Mouse (Mus musculus): ENCODE measurements around the gene Bend4. TPM values are rescaled to one million over a fixed set of nuclear protein-coding genes. Genes with fewer than 3 reads are reported as not detected.

The Bend4 gene
- polyA plus RNA-seq (2015; fragmentation: Nextera tagmentation; extraction: Ambion mirVana) = 13.2 and 13.7 TPM in 2 replicates

DNA sequence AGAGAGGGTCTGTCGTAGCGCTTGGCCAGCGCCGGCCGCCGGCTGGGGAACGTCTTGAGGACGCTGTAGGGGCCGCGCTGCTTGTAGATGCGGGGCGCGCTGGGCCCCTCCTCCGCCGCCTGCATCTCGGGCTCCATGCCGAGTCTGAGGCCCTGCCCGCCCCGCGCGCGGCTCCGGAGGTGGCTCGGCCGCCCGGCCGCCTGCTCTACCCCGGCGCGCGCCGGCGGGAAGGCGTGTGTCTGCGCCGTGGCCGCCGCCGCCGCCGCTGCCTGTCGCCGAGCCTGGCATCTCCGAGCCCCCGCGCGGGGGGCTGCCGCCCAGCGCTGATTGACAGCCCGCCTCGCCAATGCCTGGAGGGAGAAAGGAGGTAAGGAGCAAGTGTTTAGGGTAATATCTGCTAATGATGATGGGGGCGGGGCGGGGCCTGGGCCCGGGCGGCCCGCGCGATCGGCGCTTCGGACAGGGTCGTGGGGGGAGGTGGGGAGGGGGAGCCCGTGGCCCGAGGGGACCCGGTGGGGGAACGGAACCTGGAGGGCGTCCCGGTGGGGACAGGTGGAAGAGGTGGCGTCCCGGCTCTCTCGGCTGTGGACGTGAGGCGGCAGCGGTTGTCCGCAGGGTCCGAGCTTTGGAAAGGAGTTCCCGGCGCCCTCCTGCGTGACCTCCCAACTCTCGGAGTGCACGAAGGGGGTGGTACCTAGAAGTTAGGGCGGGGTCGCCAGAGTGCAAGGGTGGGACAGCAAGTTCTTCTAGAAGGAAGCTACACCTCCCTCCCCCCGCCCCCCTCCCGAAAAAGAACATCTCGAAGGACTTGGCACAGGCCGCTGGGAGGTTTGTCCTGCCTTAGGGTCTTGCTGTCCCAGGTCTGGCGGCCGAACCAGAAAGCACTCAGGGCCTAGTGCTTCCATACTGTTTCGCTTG lies at the start of gene Bend4:
Gene Bend4 (minus strand): TSS at position 868 of the 918 bp plus-strand sequence.
- peak; percentile 83 for ATAC-seq (replicated peaks)
- Histone ChIP-seq H3K4me3 (peak within 1 kb of the TSS; percentile 83), H3K27me3 (replicated peaks) (peaks cover 5% of the 10 kb centered on the region; the same call in 1 of the 2 replicates), H3K9me3 (no peaks in the 10 kb centered on the region), H3K9ac (peak within 1 kb of the TSS; percentile 80), H3K27ac (peak within 1 kb of the TSS; percentile 84), H3K36me3 (replicated peaks) (no peaks in the 10 kb centered on the region), H3K4me1 (peaks cover 32% of the 10 kb centered on the region), H3K4me2 (peak within 1 kb of the TSS; percentile 82)
- under 1% methylated on average over 80 of the region's 90 CpGs for WGBS

DNA sequence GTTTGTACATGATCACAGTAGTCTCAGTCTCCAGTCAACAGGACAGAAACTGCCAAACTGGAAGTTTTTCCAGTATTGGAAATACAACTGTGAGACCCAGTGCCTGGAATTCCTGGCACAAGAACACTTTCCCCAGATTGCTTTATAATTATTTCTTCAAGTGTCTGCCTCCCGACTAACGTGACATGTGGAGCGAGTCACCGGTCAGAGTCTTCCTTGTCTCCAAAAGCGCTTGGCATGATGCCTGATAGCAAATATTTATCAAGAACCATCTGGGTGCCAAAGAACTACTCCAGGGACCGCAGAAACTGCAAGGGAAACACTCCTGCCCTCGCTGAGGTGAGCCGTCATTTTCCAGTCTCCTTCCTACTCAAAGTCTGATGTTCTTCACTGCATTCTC lies 45.6 kb upstream of the Bend4 start:
- Histone ChIP-seq H3K4me1 (no peaks in the 10 kb centered on the region), H3K4me2 (no peak overlapping the region), H3K27ac (no peak overlapping the region), H3K27me3 (replicated peaks) (no peaks in the 10 kb centered on the region), H3K9ac (no peak overlapping the region), H3K9me3 (no peaks in the 10 kb centered on the region), H3K36me3 (replicated peaks) (no peaks in the 10 kb centered on the region), H3K4me3 (no peak overlapping the region)
- 65% methylated on average over 8 of the region's 8 CpGs for WGBS
- ATAC-seq (replicated peaks) = no peak

DNA sequence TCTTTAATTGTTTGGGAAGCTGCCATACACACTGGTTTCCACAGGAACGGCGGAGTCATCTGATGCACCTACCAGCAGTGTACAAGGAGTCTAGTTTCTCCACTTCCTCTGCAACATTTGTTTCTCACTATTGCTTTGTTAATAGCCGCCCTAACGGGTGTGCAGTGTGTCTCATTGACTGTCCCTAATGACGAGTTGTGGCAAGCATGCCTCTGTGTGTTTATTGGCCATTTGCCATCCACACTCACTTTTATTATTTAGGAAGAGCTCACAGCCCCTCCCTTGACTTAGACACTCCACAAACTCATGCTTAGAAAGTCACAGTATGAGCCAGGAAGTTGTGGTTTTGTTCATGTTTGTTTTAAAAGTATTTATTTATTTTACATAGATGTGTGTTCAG lies 45.0 kb upstream of the Bend4 start:
- WGBS = 76% methylated on average over 5 of the region's 5 CpGs
- no peaks in the 10 kb centered on the region for H3K4me1 ChIP-seq
- no peak overlapping the region for H3K9ac ChIP-seq
- H3K27me3 ChIP-seq (replicated peaks) = no peaks in the 10 kb centered on the region
- H3K9me3 ChIP-seq = no peaks in the 10 kb centered on the region
- no peak overlapping the region for H3K27ac ChIP-seq
- H3K4me2 ChIP-seq = no peak overlapping the region
- H3K4me3 ChIP-seq = no peak overlapping the region
- ATAC-seq (replicated peaks) = no peak
- H3K36me3 ChIP-seq (replicated peaks) = no peaks in the 10 kb centered on the region

DNA sequence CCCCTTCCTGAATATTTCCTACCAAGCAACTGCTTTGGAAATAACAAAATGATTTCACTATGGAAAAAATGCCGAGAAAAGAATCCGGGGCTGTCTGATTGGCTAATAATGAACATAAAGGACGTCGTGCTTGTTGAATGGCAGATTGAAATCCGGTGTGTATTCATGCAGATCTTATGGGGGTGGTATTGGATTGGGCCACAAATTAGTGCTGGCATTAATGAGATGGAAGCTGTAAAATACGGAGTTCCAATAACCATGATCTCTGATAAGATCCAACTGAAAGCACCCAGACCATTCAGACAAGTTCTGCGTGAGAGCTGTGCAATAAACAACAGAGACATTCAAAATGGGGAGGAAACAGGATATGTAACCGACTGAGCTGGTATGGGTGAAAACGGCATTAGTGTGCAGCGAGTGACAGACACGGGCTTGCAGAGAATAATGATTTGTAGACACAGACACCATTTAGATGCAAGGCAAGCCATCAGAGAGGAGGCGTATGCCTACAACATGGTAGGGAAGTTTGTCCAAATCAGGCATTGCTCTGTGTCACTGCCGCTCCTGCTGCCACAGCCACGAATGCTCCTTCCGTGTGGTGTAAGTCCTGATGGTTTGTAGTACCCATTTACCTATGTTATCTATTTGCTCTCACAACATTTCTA lies 38.9 kb upstream of the Bend4 start:
- ATAC-seq (replicated peaks) = no peak
- no peak overlapping the region for H3K4me3 ChIP-seq
- H3K9ac ChIP-seq = no peak overlapping the region
- WGBS = 64% methylated on average over 15 of the region's 15 CpGs
- H3K4me1 ChIP-seq = no peaks in the 10 kb centered on the region
- H3K4me2 ChIP-seq = 0 out of 2 replicates have a peak overlapping the region, but pooled peaks have one; percentile 3
- H3K27ac ChIP-seq = no peak overlapping the region
- no peaks in the 10 kb centered on the region for H3K9me3 ChIP-seq
- H3K36me3 ChIP-seq (replicated peaks) = no peaks in the 10 kb centered on the region
- H3K27me3 ChIP-seq (replicated peaks) = no peaks in the 10 kb centered on the region

DNA sequence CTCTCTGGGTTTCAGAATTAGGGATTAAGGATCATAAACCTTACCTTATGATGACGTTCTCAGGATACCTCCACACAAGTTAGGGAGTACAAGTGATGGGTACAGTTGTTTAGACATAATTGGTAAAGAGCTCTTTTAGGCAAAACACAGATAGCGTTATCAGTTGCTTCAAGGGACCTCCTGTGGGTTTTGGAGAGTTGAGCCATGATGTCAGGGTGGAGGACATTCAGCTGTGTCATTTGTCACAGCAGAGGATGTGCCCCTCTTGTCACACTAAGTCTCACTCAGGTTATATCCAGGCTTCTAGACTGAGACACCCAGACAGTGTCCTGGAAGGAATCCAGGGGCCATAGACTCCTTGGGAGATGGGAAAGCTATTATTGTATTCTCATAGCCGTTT lies 36.8 kb upstream of the Bend4 start:
- Histone ChIP-seq H3K9ac (no peak overlapping the region), H3K36me3 (replicated peaks) (no peaks in the 10 kb centered on the region), H3K4me1 (no peaks in the 10 kb centered on the region), H3K4me2 (no peak overlapping the region), H3K27ac (no peak overlapping the region), H3K27me3 (replicated peaks) (no peaks in the 10 kb centered on the region), H3K9me3 (no peaks in the 10 kb centered on the region), H3K4me3 (no peak overlapping the region)
- no peak for ATAC-seq (replicated peaks)
- WGBS = 85% methylated on average over 3 of the region's 3 CpGs

DNA sequence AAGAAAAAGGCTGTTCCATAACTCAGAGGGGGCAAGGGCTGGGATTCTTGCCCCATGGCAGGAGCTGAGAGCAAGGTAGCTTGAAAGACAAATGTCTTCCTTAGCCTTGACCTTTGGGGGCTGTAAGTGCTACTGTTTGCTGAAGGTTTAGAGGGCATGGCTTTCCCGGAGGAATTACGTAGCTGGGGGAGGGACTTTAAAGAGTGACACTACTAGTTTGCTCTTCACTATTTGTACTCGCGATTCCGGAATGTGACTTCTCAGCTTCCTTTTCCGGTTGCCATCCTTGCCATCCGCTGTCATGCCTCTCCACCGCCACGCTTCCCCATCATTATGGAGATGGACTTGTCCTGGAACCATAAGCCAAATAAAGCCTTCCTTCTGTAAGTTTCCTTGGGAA lies 35.5 kb upstream of the Bend4 start:
- 89% methylated on average over 9 of the region's 9 CpGs for WGBS
- no peak for ATAC-seq (replicated peaks)
- no peaks in the 10 kb centered on the region for H3K27me3 ChIP-seq (replicated peaks)

DNA sequence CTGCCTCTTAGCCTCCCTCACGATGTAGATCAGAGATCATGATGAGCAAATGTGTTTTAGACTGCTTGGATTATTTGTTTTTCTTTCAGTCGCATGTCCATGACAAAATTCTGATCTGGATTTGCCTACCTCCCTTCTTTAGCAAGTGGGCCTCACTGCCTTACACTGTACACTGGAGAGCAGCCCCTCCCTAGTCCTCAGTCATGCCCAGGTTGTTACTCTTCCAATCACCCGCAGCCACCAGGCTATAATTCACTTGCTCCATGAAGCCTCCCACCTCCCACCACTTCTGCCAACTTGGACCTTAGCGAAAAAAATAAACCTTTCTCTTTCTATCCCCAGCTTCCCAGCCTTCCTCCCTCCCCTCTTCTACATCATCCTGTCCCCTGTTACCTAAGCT lies 34.2 kb upstream of the Bend4 start:
- Histone ChIP-seq H3K9ac (no peak overlapping the region), H3K36me3 (replicated peaks) (no peaks in the 10 kb centered on the region), H3K9me3 (no peaks in the 10 kb centered on the region), H3K4me2 (no peak overlapping the region), H3K27ac (no peak overlapping the region), H3K27me3 (replicated peaks) (no peaks in the 10 kb centered on the region), H3K4me3 (no peak overlapping the region), H3K4me1 (no peaks in the 10 kb centered on the region)
- no peak for ATAC-seq (replicated peaks)
- WGBS = 81% methylated on average over 4 of the region's 4 CpGs

More for the DNA sequence above, 35.5 kb upstream of the Bend4 start:
- no peaks in the 10 kb centered on the region for H3K36me3 ChIP-seq (replicated peaks)
- H3K4me3 ChIP-seq = no peak overlapping the region
- no peak overlapping the region for H3K27ac ChIP-seq
- no peaks in the 10 kb centered on the region for H3K9me3 ChIP-seq
- H3K4me2 ChIP-seq = no peak overlapping the region
- H3K9ac ChIP-seq = no peak overlapping the region
- no peaks in the 10 kb centered on the region for H3K4me1 ChIP-seq

DNA sequence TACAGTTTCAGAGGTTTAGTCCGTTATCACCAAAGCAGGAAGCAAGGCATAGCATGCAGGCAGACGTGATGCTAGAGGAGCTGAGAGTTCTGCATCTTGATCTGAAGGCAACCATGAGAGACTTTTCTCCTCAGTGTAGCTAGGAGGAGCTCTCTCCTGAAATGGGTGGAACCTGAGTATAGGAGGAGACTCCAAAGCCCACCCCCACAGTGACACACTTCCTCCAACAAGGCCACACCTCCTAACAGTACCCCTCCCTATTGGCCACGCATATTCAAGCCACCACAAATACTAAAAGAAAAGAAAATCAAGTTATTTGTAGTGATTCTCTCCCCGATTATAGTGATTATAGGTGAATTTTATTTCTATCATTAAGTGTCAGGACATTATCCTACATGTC lies 28.7 kb upstream of the Bend4 start:
- H3K27ac ChIP-seq = no peak overlapping the region
- no peaks in the 10 kb centered on the region for H3K4me1 ChIP-seq
- no peaks in the 10 kb centered on the region for H3K9me3 ChIP-seq
- WGBS = 85% methylated on average over 4 of the region's 4 CpGs
- no peak overlapping the region for H3K4me2 ChIP-seq
- H3K4me3 ChIP-seq = no peak overlapping the region
- ATAC-seq (replicated peaks) = no peak
- no peaks in the 10 kb centered on the region for H3K36me3 ChIP-seq (replicated peaks)
- H3K27me3 ChIP-seq (replicated peaks) = no peaks in the 10 kb centered on the region
- no peak overlapping the region for H3K9ac ChIP-seq

DNA sequence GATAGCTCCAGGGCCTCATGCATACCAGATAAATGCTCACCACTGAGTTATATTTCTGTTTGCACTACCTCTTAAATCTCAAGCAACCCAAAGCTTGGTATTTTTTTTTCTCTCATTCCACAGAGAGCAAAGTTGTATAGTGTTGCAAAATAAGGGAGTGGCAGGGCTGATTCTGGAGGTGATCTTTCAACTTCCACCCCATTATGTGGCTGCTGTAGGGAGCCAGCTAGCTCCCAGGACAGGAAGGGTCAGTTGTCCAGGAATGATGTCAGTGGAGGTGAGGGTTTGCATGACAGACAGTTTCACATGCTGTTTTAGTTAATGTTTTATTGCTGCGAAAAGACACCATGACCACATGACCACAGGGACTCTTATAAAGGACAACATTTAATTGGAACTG lies 26.2 kb upstream of the Bend4 start:
- Histone ChIP-seq H3K36me3 (replicated peaks) (no peaks in the 10 kb centered on the region), H3K27ac (no peak overlapping the region), H3K9me3 (no peaks in the 10 kb centered on the region), H3K27me3 (replicated peaks) (no peaks in the 10 kb centered on the region), H3K4me1 (no peaks in the 10 kb centered on the region), H3K4me2 (no peak overlapping the region), H3K9ac (no peak overlapping the region), H3K4me3 (no peak overlapping the region)
- no peak for ATAC-seq (replicated peaks)
- 100% methylated on average over 1 of the region's 1 CpGs for WGBS

DNA sequence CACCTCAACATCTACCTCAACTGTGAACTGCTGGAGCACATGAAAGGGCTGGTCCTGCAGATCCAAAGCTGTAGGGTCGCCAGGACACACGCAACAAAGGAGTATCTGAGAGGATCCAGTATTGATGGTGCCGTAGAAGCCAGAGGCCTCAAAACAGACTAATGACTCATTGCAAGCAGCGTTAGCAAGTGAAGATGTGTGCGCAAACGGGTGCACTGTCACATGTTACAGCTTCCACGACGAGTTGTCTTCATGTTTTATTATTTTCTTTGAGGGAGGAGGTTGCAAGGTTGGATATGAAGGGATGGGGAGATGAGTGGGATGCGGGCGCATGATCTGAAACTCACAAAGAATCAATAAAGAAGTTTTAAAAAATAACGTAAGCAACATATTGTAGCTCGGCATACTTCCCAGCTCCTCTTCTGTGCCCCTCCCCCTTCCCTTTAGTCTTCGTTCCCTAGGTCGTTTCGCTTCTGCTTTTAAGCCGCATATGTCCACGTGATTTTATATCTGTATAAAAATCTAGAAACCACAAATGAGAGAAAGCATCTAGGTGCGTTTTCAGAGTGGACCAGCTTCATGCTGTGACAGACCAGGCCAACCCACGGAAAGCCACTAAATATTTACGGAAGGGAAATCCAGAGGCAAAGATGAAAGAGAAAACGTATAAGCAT lies 22.0 kb upstream of the Bend4 start:
- Histone ChIP-seq H3K9ac (no peak overlapping the region), H3K27ac (no peak overlapping the region), H3K4me2 (no peak overlapping the region), H3K27me3 (replicated peaks) (no peaks in the 10 kb centered on the region), H3K4me3 (no peak overlapping the region), H3K9me3 (no peaks in the 10 kb centered on the region), H3K36me3 (replicated peaks) (no peaks in the 10 kb centered on the region), H3K4me1 (no peaks in the 10 kb centered on the region)
- 88% methylated on average over 21 of the region's 21 CpGs for WGBS
- ATAC-seq (replicated peaks) = no peak

DNA sequence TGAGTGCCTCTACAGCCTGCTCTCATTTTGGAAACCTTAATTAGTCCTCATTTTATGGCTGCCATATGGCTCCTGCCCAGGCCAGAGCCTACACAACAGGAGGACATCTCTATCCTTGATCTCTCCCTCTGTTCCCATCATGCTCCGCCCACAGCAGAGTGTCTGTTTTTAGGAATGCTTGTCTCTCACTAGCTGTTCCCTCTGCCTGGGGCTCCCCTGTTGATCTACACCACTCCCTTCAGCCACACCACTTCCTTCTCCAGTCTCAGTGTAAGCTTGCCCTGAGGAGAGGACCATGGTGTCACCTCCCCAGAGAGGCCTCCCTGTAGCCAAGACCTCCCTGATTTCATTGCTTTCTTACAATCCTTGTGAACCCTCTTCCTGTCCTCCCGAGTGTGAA lies 18.4 kb upstream of the Bend4 start:
- Histone ChIP-seq H3K27me3 (replicated peaks) (no peaks in the 10 kb centered on the region), H3K27ac (no peak overlapping the region), H3K9me3 (no peaks in the 10 kb centered on the region), H3K4me3 (no peak overlapping the region), H3K4me1 (peaks cover 13% of the 10 kb centered on the region; the same call in 1 of the 2 replicates), H3K36me3 (replicated peaks) (no peaks in the 10 kb centered on the region), H3K4me2 (no peak overlapping the region), H3K9ac (no peak overlapping the region)
- ATAC-seq (replicated peaks) = no peak
- WGBS = 78% methylated on average over 2 of the region's 2 CpGs

All from midbrain, embryonic 15.5 days (tissue).